Mouse (Mus musculus) CH12.LX (cell line): Measurements from ENCODE around the gene Sdhd. TPM values are rescaled to one million over a fixed set of nuclear protein-coding genes. Genes with fewer than 3 reads are reported as not detected.
A peak's percentile ranks its signal among the peaks of the same experiment; 100 is the strongest.

ENCODE experiments used
- DNase-seq: peaks from one replicate; pipeline ENCODE4 v3.0.0-alpha.2; 2013; ENCODE audit errors: extremely low read depth
- H3K27ac ChIP-seq: 2 replicates; pipeline ENCODE4 v1.5.1; 2012; ENCODE audit warnings: low read depth, mild to moderate bottlenecking, control low read depth, moderate library complexity; ENCODE audit not compliant: insufficient read depth
- H3K27me3 ChIP-seq: replicated peaks from 2 replicates; pipeline ENCODE3; 2012; ENCODE audit warnings: inconsistent platforms
- H3K36me3 ChIP-seq, 2 experiments: replicated peaks in 1 of 2; 2 replicates each; pipeline versions ENCODE3 to v1.6.1; 2012; ENCODE audit warnings: inconsistent platforms in 1 of 2, low read length in 1 of 2, mild to moderate bottlenecking in 1 of 2, mixed read lengths in 1 of 2, moderate library complexity in 1 of 2; ENCODE audit not compliant: control insufficient read depth in 1 of 2, insufficient read depth in 1 of 2
- H3K4me1 ChIP-seq, 2 experiments: 2 replicates each; pipeline ENCODE4 v1.6.1; 2012; ENCODE audit warnings: inconsistent platforms in 1 of 2, moderate library complexity in 1 of 2; ENCODE audit not compliant: insufficient read depth in 2 of 2, control insufficient read depth in 1 of 2
- H3K4me2 ChIP-seq: 2 replicates; pipeline ENCODE4 v1.6.1; 2012; ENCODE audit warnings: low read depth, mild to moderate bottlenecking, control low read depth; ENCODE audit not compliant: poor library complexity, insufficient read depth, severe bottlenecking
- H3K4me3 ChIP-seq, 3 experiments: fragments of 150-350 bp in 1 of 3; sonication (generic) in 1 of 3; replicated peaks in 1 of 3; 2 replicates each; pipeline versions ENCODE3 to v1.5.1; 2011 to 2012; ENCODE audit warnings: low read depth in 2 of 3, low read length in 2 of 3, mild to moderate bottlenecking in 2 of 3, moderate library complexity in 2 of 3, control low read depth in 1 of 3, improper control_type of control experiment in 1 of 3, inconsistent platforms in 1 of 3, mixed read lengths in 1 of 3; ENCODE audit not compliant: poor library complexity in 1 of 3
- H3K79me2 ChIP-seq: replicated peaks from 2 replicates; pipeline ENCODE4 v1.6.1; 2012; ENCODE audit warnings: mild to moderate bottlenecking, moderate library complexity; ENCODE audit not compliant: control insufficient read depth, poor library complexity, insufficient read depth, severe bottlenecking; ENCODE audit errors: extremely low read depth
- H3K9ac ChIP-seq: 2 replicates; pipeline ENCODE4 v1.6.1; 2012; ENCODE audit warnings: low read depth, mild to moderate bottlenecking, control low read depth, moderate library complexity; ENCODE audit not compliant: insufficient read depth
- H3K9me3 ChIP-seq: replicated peaks from 2 replicates; pipeline ENCODE3; 2012; ENCODE audit warnings: low read length, inconsistent platforms, mixed read lengths
- BHLHE40 ChIP-seq: IDR thresholded peaks from 2 replicates; pipeline ENCODE4 v1.6.1; 2011; ENCODE audit warnings: mild to moderate bottlenecking, low read depth, low read length, improper control_type of control experiment
- CHD1 ChIP-seq: IDR thresholded peaks from 2 replicates; pipeline ENCODE4 v1.6.1; 2012; ENCODE audit warnings: low read depth, low read length, improper control_type of control experiment, inconsistent platforms
- CHD2 ChIP-seq: IDR thresholded peaks from 2 replicates; pipeline ENCODE4 v1.6.1; 2011; ENCODE audit warnings: low read length, improper control_type of control experiment
- E2F4 ChIP-seq: IDR thresholded peaks from 2 replicates; pipeline ENCODE4 v1.6.1; 2011; ENCODE audit warnings: low read depth, low read length, improper control_type of control experiment; ENCODE audit not compliant: insufficient replicate concordance
- ELF1 ChIP-seq: IDR thresholded peaks from 2 replicates; pipeline ENCODE4 v1.6.1; 2014; ENCODE audit warnings: low read depth, mild to moderate bottlenecking, inconsistent platforms, low read length, improper control_type of control experiment
- EP300 ChIP-seq: IDR thresholded peaks from 2 replicates; pipeline ENCODE4 v1.6.1; 2011; ENCODE audit warnings: low read length, improper control_type of control experiment
- ETS1 ChIP-seq: conservative IDR thresholded peaks from 2 replicates; pipeline ENCODE4 v1.6.1; 2012; ENCODE audit warnings: low read depth, mild to moderate bottlenecking, inconsistent platforms, low read length, improper control_type of control experiment, moderate library complexity
- GABPA ChIP-seq: IDR thresholded peaks from 2 replicates; pipeline ENCODE4 v1.6.1; 2012; ENCODE audit warnings: low read depth, low read length, improper control_type of control experiment, inconsistent platforms; ENCODE audit not compliant: insufficient replicate concordance
- HCFC1 ChIP-seq: IDR thresholded peaks from 2 replicates; pipeline ENCODE4 v1.6.1; 2012; ENCODE audit warnings: low read depth, mild to moderate bottlenecking, inconsistent platforms, low read length, improper control_type of control experiment
- IRF4 ChIP-seq: IDR thresholded peaks from 2 replicates; pipeline ENCODE4 v1.6.1; 2014; ENCODE audit warnings: low read depth, mild to moderate bottlenecking, inconsistent platforms, low read length, improper control_type of control experiment
- JUN ChIP-seq: IDR thresholded peaks from 2 replicates; pipeline ENCODE4 v1.6.1; 2011; ENCODE audit warnings: low read depth, mild to moderate bottlenecking, low read length, improper control_type of control experiment, moderate library complexity; ENCODE audit not compliant: insufficient read depth
- JUND ChIP-seq: conservative IDR thresholded peaks from 2 replicates; pipeline ENCODE4 v1.6.1; 2011; ENCODE audit warnings: low read depth, low read length, improper control_type of control experiment
- KAT2A ChIP-seq: IDR thresholded peaks from 2 replicates; pipeline ENCODE4 v1.6.1; 2012; ENCODE audit warnings: low read length, improper control_type of control experiment, inconsistent platforms; ENCODE audit not compliant: insufficient replicate concordance
- MAFK ChIP-seq: IDR thresholded peaks from 2 replicates; pipeline ENCODE4 v1.6.1; 2011; ENCODE audit warnings: low read length, improper control_type of control experiment; ENCODE audit not compliant: insufficient replicate concordance
- MAX ChIP-seq: IDR thresholded peaks from 2 replicates; pipeline ENCODE4 v1.6.1; 2011; ENCODE audit warnings: low read length, improper control_type of control experiment
- MAZ ChIP-seq: IDR thresholded peaks from 2 replicates; pipeline ENCODE4 v1.6.1; 2012; ENCODE audit warnings: low read depth, mild to moderate bottlenecking, inconsistent platforms, low read length, improper control_type of control experiment, moderate library complexity
- MEF2A ChIP-seq: IDR thresholded peaks from 2 replicates; pipeline ENCODE4 v1.6.1; 2014; ENCODE audit warnings: low read depth, mild to moderate bottlenecking, inconsistent platforms, low read length, improper control_type of control experiment, borderline replicate concordance
- MXI1 ChIP-seq: IDR thresholded peaks from 2 replicates; pipeline ENCODE4 v1.6.1; 2011; ENCODE audit warnings: mild to moderate bottlenecking, low read depth, low read length, improper control_type of control experiment
- MYC ChIP-seq: IDR thresholded peaks from 2 replicates; pipeline ENCODE4 v1.6.1; 2011; ENCODE audit warnings: low read depth, mild to moderate bottlenecking, improper control_type of control experiment, low read length
- NELFE ChIP-seq: IDR thresholded peaks from 2 replicates; pipeline ENCODE4 v1.6.1; 2011; ENCODE audit warnings: low read depth, low read length, improper control_type of control experiment
- NRF1 ChIP-seq: IDR thresholded peaks from 2 replicates; pipeline ENCODE4 v1.6.1; 2014; ENCODE audit warnings: low read depth, mild to moderate bottlenecking, inconsistent platforms, low read length, improper control_type of control experiment, moderate library complexity
- PAX5 ChIP-seq: IDR thresholded peaks from 2 replicates; pipeline ENCODE4 v1.6.1; 2012; ENCODE audit warnings: low read length, inconsistent platforms, mixed read lengths
- POLR2A ChIP-seq: IDR thresholded peaks from 2 replicates; pipeline ENCODE4 v1.6.1; 2011; ENCODE audit warnings: low read depth, mild to moderate bottlenecking, improper control_type of control experiment, low read length
- POLR2AphosphoS2 ChIP-seq: IDR thresholded peaks from 2 replicates; pipeline ENCODE4 v1.6.1; 2011; ENCODE audit warnings: low read depth, low read length, improper control_type of control experiment
- RAD21 ChIP-seq: IDR thresholded peaks from 2 replicates; pipeline ENCODE4 v1.6.1; 2011; ENCODE audit warnings: low read depth, mild to moderate bottlenecking, low read length, improper control_type of control experiment, moderate library complexity
- RCOR1 ChIP-seq: conservative IDR thresholded peaks from 2 replicates; pipeline ENCODE4 v1.6.1; 2012; ENCODE audit warnings: low read depth, mild to moderate bottlenecking, inconsistent platforms, low read length, improper control_type of control experiment
- SIN3A ChIP-seq: IDR thresholded peaks from 2 replicates; pipeline ENCODE4 v1.6.1; 2012; ENCODE audit warnings: low read length, improper control_type of control experiment, inconsistent platforms
- SMC3 ChIP-seq: IDR thresholded peaks from 2 replicates; pipeline ENCODE4 v1.6.1; 2011; ENCODE audit warnings: low read depth, low read length, improper control_type of control experiment
- TBP ChIP-seq: conservative IDR thresholded peaks from 2 replicates; pipeline ENCODE4 v1.6.1; 2011; ENCODE audit warnings: low read depth, low read length, improper control_type of control experiment
- TCF12 ChIP-seq: IDR thresholded peaks from 2 replicates; pipeline ENCODE4 v1.6.1; 2014; ENCODE audit warnings: low read depth, mild to moderate bottlenecking, inconsistent platforms, low read length, improper control_type of control experiment
- UBTF ChIP-seq: IDR thresholded peaks from 2 replicates; pipeline ENCODE4 v1.6.1; 2012; ENCODE audit warnings: low read depth, mild to moderate bottlenecking, inconsistent platforms, low read length, improper control_type of control experiment, moderate library complexity
- USF1 ChIP-seq: IDR thresholded peaks from 2 replicates; pipeline ENCODE4 v1.6.1; 2014; ENCODE audit warnings: low read depth, mild to moderate bottlenecking, inconsistent platforms, low read length, improper control_type of control experiment
- USF2 ChIP-seq: conservative IDR thresholded peaks from 2 replicates; pipeline ENCODE4 v1.6.1; 2011; ENCODE audit warnings: low read depth, low read length, improper control_type of control experiment
- ZC3H11A ChIP-seq: IDR thresholded peaks from 2 replicates; pipeline ENCODE4 v1.6.1; 2012; ENCODE audit warnings: low read depth, mild to moderate bottlenecking, inconsistent platforms, low read length, improper control_type of control experiment
- ZKSCAN1 ChIP-seq: IDR thresholded peaks from 2 replicates; pipeline ENCODE4 v1.6.1; 2012; ENCODE audit warnings: low read depth, inconsistent platforms, low read length, improper control_type of control experiment, borderline replicate concordance
- ZMIZ1 ChIP-seq: IDR thresholded peaks from 2 replicates; pipeline ENCODE4 v1.6.1; 2012; ENCODE audit warnings: low read depth, mild to moderate bottlenecking, inconsistent platforms, low read length, improper control_type of control experiment
- ZNF384 ChIP-seq: IDR thresholded peaks from 2 replicates; pipeline ENCODE4 v1.6.1; 2012; ENCODE audit warnings: low read depth, low read length, improper control_type of control experiment, inconsistent platforms
- dilution Hi-C: fragments of 300-500 bp; cut with MboI; formaldehyde crosslinking; loops from 2 replicates; pipeline ENCODE4 v1.14.3; 2020; ENCODE audit warnings: low sequenced_read_pairs; ENCODE audit not compliant: extremely low pct_unique_long_range_greater_than_20kb, extremely low pct_ligation_motif_present
- in situ Hi-C: fragments of 300-500 bp; cut with MboI; formaldehyde crosslinking; loops from 3 replicates; pipeline ENCODE4 v1.14.3; 2019; ENCODE audit warnings: low sequenced_read_pairs, low pct_ligation_motif_present, low pct_unique_long_range_greater_than_20kb, mixed read lengths
- polyA plus RNA-seq: library from polyadenylated mRNA; unstranded; fragments of >175 nt; gene quantifications from 2 replicates; pipeline ENCODE4 v1.2.1, GENCODE M21; 2012; ENCODE audit warnings: low read depth; ENCODE audit not compliant: insufficient read length
- total RNA-seq, 2 experiments: library from RNA; depleted of rRNA; stranded (reverse); fragments of 300-350 nt in 1 of 2; fragments of >200 nt in 1 of 2; gene quantifications; 2 replicates each; pipeline ENCODE4 v1.2.3; 2012 to 2014

Sdhd gene
- total RNA-seq (2012; rRNA removed): 215 and 261 TPM in 2 replicates
- 407 and 435 TPM in 2 replicates for total RNA-seq (2014; rRNA removed)
- 220 and 240 TPM in 2 replicates for polyA plus RNA-seq

GRCm38 (mm10) chr9:50603189-50603997 lies at the start of gene Sdhd, which contains the start of gene Timm8b:
TSS of gene Sdhd (minus strand) at chr9:50603812.
TSS of gene Timm8b (plus strand) at chr9:50603910.
- Histone ChIP-seq H3K9me3 (no peaks in the 10 kb centered on the region), H3K9ac (peak within 1 kb of the TSS; percentile 92), H3K79me2 (peaks cover 47% of the 10 kb centered on the region), H3K36me3 (peaks cover 27 to 49% of the 10 kb centered on the region in 2 experiments), H3K4me3 (peak within 1 kb of the TSS; percentile 80 to 98 (median 84)), H3K27ac (peak within 1 kb of the TSS; percentile 62), H3K4me2 (peak within 1 kb of the TSS; percentile 89), H3K27me3 (no peaks in the 10 kb centered on the region), H3K4me1 (peaks cover 5 to 34% of the 10 kb centered on the region in 2 experiments; a peak in 3 of 4 replicates)
- peak; percentile 96 for DNase-seq
- in situ Hi-C loops (loop anchor here (10.0 kb wide), 1 partner anchor 149 kb away; no protein-coding TSS in a partner anchor), dilution Hi-C loops (no loop called here)
- TF ChIP-seq MEF2A (peak; percentile 16; the same call in 1 of the 2 replicates), RAD21 (no peak), NRF1 (peak; percentile 98), USF2 (no peak), SIN3A (peak; percentile 90), POLR2AphosphoS2 (no peak; the same call in 1 of the 2 replicates), ELF1 (peak; percentile 93), ETS1 (0 out of 2 replicates have a peak, but pooled peaks have one; percentile 26), IRF4 (peak; percentile 38; the same call in 1 of the 2 replicates), JUN (no peak), BHLHE40 (peak; percentile 70), HCFC1 (peak; percentile 90), MAFK (no peak), POLR2A (peak; percentile 96), E2F4 (peak; percentile 55; the same call in 1 of the 2 replicates), TCF12 (peak; percentile 94), CHD1 (0 out of 2 replicates have a peak, but pooled peaks have one; percentile 67), KAT2A (peak; percentile 86; the same call in 1 of the 2 replicates), USF1 (no peak), MYC (peak; percentile 68; the same call in 1 of the 2 replicates), ZMIZ1 (peak; percentile 87), ZNF384 (no peak), NELFE (peak; percentile 94), ZKSCAN1 (no peak), CHD2 (peak; percentile 88), UBTF (no peak), GABPA (no peak; the same call in 1 of the 2 replicates), JUND (no peak), MAX (peak; percentile 73), EP300 (no peak), PAX5 (no peak), RCOR1 (no peak; the same call in 1 of the 2 replicates), SMC3 (no peak), MXI1 (peak; percentile 81), ZC3H11A (no peak), MAZ (no peak), TBP (peak; percentile 91)
